Mouse (Mus musculus): ENCODE data around the gene Ap3s2.

GRCm38 (mm10) chr7:79961600-79961999 is 41.2 kb upstream of the Ap3s2 start:
- TF ChIP-seq POLR2A (IDR thresholded peaks at IDR 0.05; ENCODE audit: borderline replicate concordance, low read depth, low read length), result no peak
- no peak for TF ChIP-seq CTCF (IDR thresholded peaks at IDR 0.05; ENCODE audit: low read depth, low read length)
